Mouse (Mus musculus) heart, embryonic 12.5 days (tissue): ENCODE measurements around the gene Cped1. TPM values are rescaled to one million over a fixed set of nuclear protein-coding genes. Genes with fewer than 3 reads are reported as not detected.

Source experiments
- polyA plus RNA-seq: library from polyadenylated mRNA; unstranded; fragments of >200 nt; fragmentation: Nextera tagmentation; extraction: Ambion mirVana; gene quantifications from 2 replicates; pipeline ENCODE4 v1.2.1, GENCODE M21; 2016

Gene Cped1
- polyA plus RNA-seq, 1 experiment from 2014 or later, result 5.2 TPM

Other genes with a start within 250 kb of the Cped1 start
- gene Tspan12, start 133.4 kb upstream of the Cped1 start, polyA plus RNA-seq, result 68.6 and 71.1 TPM in 2 replicates
- gene Ing3, start 36.3 kb upstream of the Cped1 start, polyA plus RNA-seq, result 32.9 and 37.8 TPM in 2 replicates